17 mouse cellular contexts compared by ENCODE assay signal in genomic region chr6:134849985-134850384, GRCm38 (mm10). TPM values are rescaled to one million over a fixed set of nuclear protein-coding genes. Genes with fewer than 3 reads are reported as not detected.
DNase-seq lines count a peak whose midpoint lies in the region; ATAC-seq lines count a peak whose summit lies in the region.
"Had no signal": no experiment of that assay in that cellular context is flagged by ENCODE, and none has a peak within 500 bp of the region (broad histone marks: within the 10 kb centered on the region; RNA-seq: fewer than 3 reads in every experiment).

No protein-coding gene starts in this region.

- no peak for ATAC-seq in megakaryocyte, adult 5-6 weeks (ENCODE audit: poor library complexity, severe bottlenecking)
- ATAC-seq in midbrain, embryonic 13.5 days = no peak
- ATAC-seq: forebrain, embryonic 16.5 days had no signal

- H3K4me3 ChIP-seq in megakaryocyte, embryonic 14.5 days (replicated peaks) = peak overlapping the region; percentile 59
- no peak overlapping the region for H3K4me3 ChIP-seq in midbrain, embryonic 13.5 days (replicated peaks)
- H3K4me3 ChIP-seq: embryonic facial prominence, embryonic 13.5 days; forebrain, embryonic 12.5 days; heart, embryonic 12.5 days; hindbrain, embryonic 15.5 days had no signal

- no peaks in the 10 kb centered on the region for H3K27me3 ChIP-seq in megakaryocyte, embryonic 14.5 days (replicated peaks)
- H3K27me3 ChIP-seq in midbrain, embryonic 13.5 days = no peaks in the 10 kb centered on the region
- H3K27me3 ChIP-seq: embryonic facial prominence, embryonic 13.5 days; forebrain, embryonic 12.5 days; heart, embryonic 12.5 days; hindbrain, embryonic 15.5 days had no signal

- H3K9ac ChIP-seq in midbrain, embryonic 13.5 days (replicated peaks) = no peak overlapping the region
- H3K9ac ChIP-seq: embryonic facial prominence, embryonic 13.5 days; forebrain, embryonic 12.5 days; heart, embryonic 12.5 days; hindbrain, embryonic 15.5 days had no signal

- H3K4me1 ChIP-seq in megakaryocyte, embryonic 14.5 days = peaks cover 28% of the 10 kb centered on the region
- no peaks in the 10 kb centered on the region for H3K4me1 ChIP-seq in midbrain, embryonic 13.5 days (replicated peaks)
- H3K4me1 ChIP-seq: embryonic facial prominence, embryonic 13.5 days; forebrain, embryonic 12.5 days; heart, embryonic 12.5 days; hindbrain, embryonic 15.5 days had no signal

- no peaks in the 10 kb centered on the region for H3K9me3 ChIP-seq in megakaryocyte, embryonic 14.5 days
- H3K9me3 ChIP-seq in midbrain, embryonic 13.5 days = no peaks in the 10 kb centered on the region
- H3K9me3 ChIP-seq: embryonic facial prominence, embryonic 13.5 days; forebrain, embryonic 12.5 days; heart, embryonic 12.5 days; hindbrain, embryonic 15.5 days had no signal

- H3K36me3 ChIP-seq in megakaryocyte, embryonic 14.5 days (replicated peaks; ENCODE audit: low read length) = peaks cover 50% of the 10 kb centered on the region
- 0 out of 2 replicates have a peak, but pooled peaks cover 8% of the 10 kb centered on the region for H3K36me3 ChIP-seq in midbrain, embryonic 13.5 days

- H3K4me2 ChIP-seq in midbrain, embryonic 13.5 days (replicated peaks) = no peak overlapping the region
- H3K4me2 ChIP-seq: embryonic facial prominence, embryonic 13.5 days; forebrain, embryonic 12.5 days; heart, embryonic 12.5 days; hindbrain, embryonic 15.5 days had no signal

- peak; percentile 19 for DNase-seq in adrenal gland, postnatal 10 days
- no peak for DNase-seq in adrenal gland, adult 18-20 months (ENCODE audit: low spot score in 2 of 2)
- peak; percentile 32 to 37 for DNase-seq in adrenal gland, postnatal 36 days
- DNase-seq in kidney, postnatal 4 days = no peak
- DNase-seq: cerebellum, adult 11-12 months; cerebellum, adult 9-11 months; cerebellum, postnatal 36 days; gastrocnemius, postnatal 14 days; kidney, adult 11 months had no signal

- H3K27ac ChIP-seq in midbrain, embryonic 13.5 days = no peak overlapping the region
- H3K27ac ChIP-seq: embryonic facial prominence, embryonic 13.5 days; forebrain, embryonic 12.5 days; hindbrain, embryonic 15.5 days had no signal

- 83% methylated on average over 3 of the region's 3 CpGs for WGBS in midbrain, embryonic 13.5 days

RNA-seq across cellular contexts. Expression of gene Crebl2, which starts 20.0 kb away (rescaled TPM):
- total RNA-seq in adrenal gland, postnatal 10 days (2021) = 10 to 100 TPM; 14.8 to 17.3 TPM
- 10 to 100 TPM; 29.6 to 36.7 TPM for total RNA-seq in adrenal gland, adult 18-20 months (2021)
- polyA plus RNA-seq in megakaryocyte, embryonic 14.5 days (2012; ENCODE audit: insufficient read depth, low replicate concordance) = 1.1 and 2.3 TPM in 2 replicates
- total RNA-seq in megakaryocyte, adult 5-6 weeks (2015) = 3.1 and 4.5 TPM in 2 replicates
- 6.7 and 6.8 TPM in 2 replicates for total RNA-seq in megakaryocyte, adult 5-6 weeks (2017)
- 10 to 100 TPM; 30.0 to 35.0 TPM for total RNA-seq in adrenal gland, postnatal 36 days (2021)
- 3.7 and 4.3 TPM in 2 replicates for polyA plus RNA-seq in midbrain, embryonic 13.5 days (2015; fragmentation: Nextera tagmentation; extraction: Ambion mirVana)

RNA-seq across cellular contexts. Expression of gene Gpr19, which starts 48.4 kb away (rescaled TPM):
- 10 to 100 TPM in 1 of 2 experiments, 1 to 10 TPM in 1; 7.9 to 11.1 TPM for total RNA-seq in adrenal gland, postnatal 10 days (2021)
- total RNA-seq in adrenal gland, adult 18-20 months (2021) = 1 to 10 TPM; 5.3 to 6.5 TPM
- polyA plus RNA-seq in megakaryocyte, embryonic 14.5 days (2012; ENCODE audit: insufficient read depth, low replicate concordance) = 0.62 TPM in 1 of 2 replicates, not detected in the other
- total RNA-seq in megakaryocyte, adult 5-6 weeks (2015) = 7.4 and 9.8 TPM in 2 replicates
- total RNA-seq in megakaryocyte, adult 5-6 weeks (2017) = 7.7 and 11.0 TPM in 2 replicates
- total RNA-seq in adrenal gland, postnatal 36 days (2021) = 1 to 10 TPM; 5.7 to 6.9 TPM
- polyA plus RNA-seq in midbrain, embryonic 13.5 days (2015; fragmentation: Nextera tagmentation; extraction: Ambion mirVana) = 45.0 and 47.9 TPM in 2 replicates

RNA-seq across cellular contexts. Expression of gene Dusp16, which starts 57.6 kb away (rescaled TPM):
- total RNA-seq in adrenal gland, postnatal 10 days (2021) = 10 to 100 TPM; 19.3 to 23.0 TPM
- 10 to 100 TPM; 26.1 to 33.5 TPM for total RNA-seq in adrenal gland, adult 18-20 months (2021)
- polyA plus RNA-seq in megakaryocyte, embryonic 14.5 days (2012; ENCODE audit: insufficient read depth, low replicate concordance) = 0.63 and 1.0 TPM in 2 replicates
- total RNA-seq in megakaryocyte, adult 5-6 weeks (2015) = 1.3 and 1.8 TPM in 2 replicates
- total RNA-seq in megakaryocyte, adult 5-6 weeks (2017) = 1.2 and 1.4 TPM in 2 replicates
- total RNA-seq in adrenal gland, postnatal 36 days (2021) = 10 to 100 TPM; 24.0 to 26.6 TPM
- 7.5 and 7.7 TPM in 2 replicates for polyA plus RNA-seq in midbrain, embryonic 13.5 days (2015; fragmentation: Nextera tagmentation; extraction: Ambion mirVana)

Comparison
In these comparisons a context has a peak if more than half of its experiments do, and no peak if none do; other contexts are left out.
1. DNase-seq: peak in adrenal gland, postnatal 10 days (single experiment) and adrenal gland, postnatal 36 days (2 of 2); none in adrenal gland, adult 18-20 months (0 of 2) and kidney, postnatal 4 days (0 of 2).
2. RNA of gene Dusp16, which starts 57.6 kb away (total RNA-seq): 26.1 to 33.5 TPM in adrenal gland, adult 18-20 months, 24.0 to 26.6 TPM in adrenal gland, postnatal 36 days and 19.3 to 23.0 TPM in adrenal gland, postnatal 10 days; 1.2 to 1.8 TPM in megakaryocyte, adult 5-6 weeks; every median in the first group is over 4 times any median in the second.